Mouse (Mus musculus) thymus, adult 2 months (tissue): ENCODE results near the gene Efhd1. TPM values are rescaled to one million over a fixed set of nuclear protein-coding genes. Genes with fewer than 3 reads are reported as not detected.

Experiments
- DNase-seq: peaks from one replicate; pipeline ENCODE4 v3.0.0; 2021
- H3K27ac ChIP-seq: fragments of 200-500 bp; 2 replicates; pipeline ENCODE4 v1.5.1; 2012; ENCODE audit warnings: low read length, control low read depth; ENCODE audit not compliant: control insufficient read depth, insufficient read depth
- H3K27me3 ChIP-seq: fragments of 200-500 bp; 2 replicates; pipeline ENCODE4 v1.6.1; 2012; ENCODE audit warnings: mild to moderate bottlenecking, low read length, moderate library complexity, mixed read lengths; ENCODE audit not compliant: control insufficient read depth, insufficient read depth
- H3K36me3 ChIP-seq: fragments of 200-500 bp; 2 replicates; pipeline ENCODE4 v1.6.1; 2012; ENCODE audit warnings: mild to moderate bottlenecking, low read length, moderate library complexity; ENCODE audit not compliant: control insufficient read depth, insufficient read depth
- H3K4me1 ChIP-seq: fragments of 200-500 bp; replicated peaks from 2 replicates; pipeline ENCODE4 v1.6.1; 2012; ENCODE audit warnings: low read length; ENCODE audit not compliant: control insufficient read depth, insufficient read depth
- H3K4me3 ChIP-seq: fragments of 200-500 bp; 2 replicates; pipeline ENCODE4 v1.5.1; 2012; ENCODE audit warnings: mild to moderate bottlenecking, low read length, control low read depth, moderate library complexity; ENCODE audit not compliant: control insufficient read depth, insufficient read depth
- CTCF ChIP-seq: fragments of 200-500 bp; IDR thresholded peaks from 2 replicates; pipeline ENCODE4 v1.5.1; 2012; ENCODE audit warnings: mild to moderate bottlenecking, control low read depth, low read length, moderate library complexity, borderline replicate concordance; ENCODE audit not compliant: control insufficient read depth, poor library complexity, insufficient read depth; ENCODE audit errors: extremely low read depth
- POLR2A ChIP-seq: fragments of 200-500 bp; IDR thresholded peaks from 2 replicates; pipeline ENCODE4 v1.6.1; 2012; ENCODE audit warnings: mild to moderate bottlenecking, low read length, control low read depth, moderate library complexity; ENCODE audit not compliant: control insufficient read depth, poor library complexity, insufficient read depth; ENCODE audit errors: extremely low read depth
- WGBS: fragments of 180-500 bp; shearing (Covaris S2); methylation state at CpG from one replicate; pipeline ENCODE4 v1.1.7; 2018; 5-methylcytosine and 5-hydroxymethylcytosine counted together
- polyA plus RNA-seq: library from polyadenylated mRNA; depleted of rRNA; stranded (reverse); fragments of >200 nt; gene quantifications from 2 replicates; pipeline ENCODE4 v1.2.3, GENCODE M21; 2012; rRNA removed

Efhd1 gene
- 2.5 and 2.7 TPM in 2 replicates for polyA plus RNA-seq

- TF ChIP-seq POLR2A (no peak), CTCF (no peak)
- H3K4me3 ChIP-seq, result peak within 1 kb of the TSS; percentile 2; the same call in 1 of the 2 replicates
- no peak for DNase-seq
- no peak within 1 kb of the TSS for H3K27ac ChIP-seq
- WGBS, result 2% methylated on average over 70 of the region's 70 CpGs
- peaks cover 22% of the 10 kb centered on the region; the same call in 1 of the 2 replicates for H3K27me3 ChIP-seq
- no peaks in the 10 kb centered on the region for H3K36me3 ChIP-seq
- peaks cover 8% of the 10 kb centered on the region; the same call in 1 of the 2 replicates for H3K4me1 ChIP-seq
Measured at GRCm38 (mm10) chr1:87264134-87265006, at the start of gene Efhd1. Gene Efhd1, plus strand, starts transcription at chr1:87264363.

DNA sequence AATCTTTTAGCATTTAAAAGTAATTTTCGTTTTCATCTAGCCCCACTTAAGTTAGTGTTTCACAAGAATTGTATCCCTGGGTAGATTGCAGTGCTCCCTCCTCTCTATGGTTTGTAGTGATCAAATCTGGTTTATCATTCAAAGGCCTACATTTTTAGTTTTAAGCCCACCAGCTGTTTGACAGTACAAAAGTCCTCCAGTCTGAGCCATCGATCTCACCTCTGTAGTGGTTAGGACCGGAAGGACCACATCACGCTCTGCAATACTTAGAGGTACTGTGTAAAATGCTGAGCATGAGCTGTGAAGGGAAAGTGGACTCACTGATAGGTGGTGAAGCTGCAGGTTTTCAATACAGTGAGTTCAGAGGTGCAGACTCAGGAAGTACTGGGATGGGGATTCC lies 49.4 kb upstream of the Efhd1 start:
- no peak overlapping the region for H3K27ac ChIP-seq

GRCm38 (mm10) chr1:87217938-87218337 lies 46.2 kb upstream of the Efhd1 start:
- no peak for TF ChIP-seq POLR2A
- TF ChIP-seq CTCF, result no peak
- no peaks in the 10 kb centered on the region for H3K27me3 ChIP-seq
- 59% methylated on average over 3 of the region's 3 CpGs for WGBS
- no peak overlapping the region for H3K4me3 ChIP-seq
- no peak for DNase-seq
- peaks cover 39% of the 10 kb centered on the region for H3K36me3 ChIP-seq
- peaks cover 9% of the 10 kb centered on the region; the same call in 1 of the 2 replicates for H3K4me1 ChIP-seq
- H3K27ac ChIP-seq, result no peak overlapping the region

More for the DNA sequence above, 49.4 kb upstream of the Efhd1 start:
- peak; percentile 15 for DNase-seq
- Histone ChIP-seq H3K4me1 (peaks cover 11% of the 10 kb centered on the region; the same call in 1 of the 2 replicates), H3K27me3 (no peaks in the 10 kb centered on the region), H3K36me3 (peaks cover 8% of the 10 kb centered on the region), H3K4me3 (peak overlapping the region; percentile 75)
- 2% methylated on average over 4 of the region's 4 CpGs for WGBS
- TF ChIP-seq CTCF (no peak), POLR2A (no peak)

GRCm38 (mm10) chr1:87225739-87226138 lies 38.4 kb upstream of the Efhd1 start:
- WGBS, result 98% methylated on average over 8 of the region's 8 CpGs
- no peak for DNase-seq
- Histone ChIP-seq H3K4me1 (no peaks in the 10 kb centered on the region), H3K4me3 (no peak overlapping the region), H3K36me3 (peaks cover 95% of the 10 kb centered on the region), H3K27ac (no peak overlapping the region), H3K27me3 (no peaks in the 10 kb centered on the region)
- TF ChIP-seq POLR2A, result no peak
- no peak for TF ChIP-seq CTCF

- Histone ChIP-seq H3K27ac (no peak overlapping the region), H3K36me3 (peaks cover 89% of the 10 kb centered on the region), H3K27me3 (no peaks in the 10 kb centered on the region), H3K4me3 (no peak overlapping the region), H3K4me1 (no peaks in the 10 kb centered on the region)
- TF ChIP-seq POLR2A (no peak), CTCF (no peak)
- no peak for DNase-seq
- 100% methylated on average over 1 of the region's 1 CpGs for WGBS
Measured at GRCm38 (mm10) chr1:87226409-87227159, 37.6 kb upstream of the Efhd1 start.

GRCm38 (mm10) chr1:87227160-87227550 lies 37.0 kb upstream of the Efhd1 start:
- Histone ChIP-seq H3K4me3 (no peak overlapping the region), H3K27ac (no peak overlapping the region), H3K4me1 (no peaks in the 10 kb centered on the region), H3K27me3 (no peaks in the 10 kb centered on the region), H3K36me3 (peaks cover 83% of the 10 kb centered on the region)
- WGBS, result 97% methylated on average over 3 of the region's 3 CpGs
- DNase-seq, result no peak
- no peak for TF ChIP-seq CTCF
- no peak for TF ChIP-seq POLR2A
